Mouse (Mus musculus) left cerebral cortex, adult 11 months (tissue): ENCODE measurements at regions not wholly inside any gene's neighbourhood (a gene's known extent, or its start where the extent isn't known, plus 50 kb on each side); places are given as distances from the start of the nearest gene placed in this dataset.

Experiments
- DNase-seq: peaks from one replicate; pipeline ENCODE4 v3.0.0; 2022; ENCODE audit warnings: low spot score

DNA sequence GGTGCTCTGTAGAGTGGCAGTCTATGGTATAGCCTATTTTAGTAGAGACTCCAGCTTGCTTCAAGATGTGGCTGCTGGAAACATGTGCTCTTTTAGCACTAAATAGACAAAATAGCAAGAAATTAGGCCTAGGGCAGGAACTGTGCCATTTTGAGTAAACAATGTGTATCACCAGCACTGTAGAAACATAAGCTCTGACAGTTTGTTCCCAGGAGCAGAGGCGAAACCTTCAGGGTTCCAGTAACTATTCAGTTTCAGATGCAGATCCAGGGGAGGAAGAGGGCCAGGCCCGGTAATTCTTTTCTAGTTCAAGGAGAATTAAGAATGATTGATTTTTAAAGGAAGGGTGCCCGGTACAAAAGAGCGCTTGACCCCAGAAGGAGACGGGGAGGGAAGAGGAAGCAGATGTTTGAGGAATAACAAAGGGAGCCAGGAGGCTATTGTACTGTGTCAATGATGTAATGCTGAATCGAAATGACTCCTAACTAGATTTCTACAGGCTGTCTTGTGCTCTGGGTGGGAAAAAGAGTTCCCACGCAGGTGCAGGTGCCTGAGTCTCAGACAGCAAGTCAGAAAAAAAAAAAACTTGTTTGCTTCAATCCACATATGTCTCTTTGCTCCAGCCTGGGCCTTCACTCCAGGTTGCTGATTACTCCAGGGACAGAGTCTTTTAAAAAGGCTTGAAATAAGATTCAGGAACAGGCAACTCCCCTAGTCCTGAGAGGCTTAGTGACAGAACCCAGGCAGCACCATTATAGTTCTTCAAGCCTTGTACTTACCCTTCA lies 57.4 kb upstream of the Tex13c2 start:
- DNase-seq = no peak
